Mouse (Mus musculus) small intestine, adult 2 months (tissue): ENCODE measurements around the gene Cib1. TPM values are rescaled to one million over a fixed set of nuclear protein-coding genes. Genes with fewer than 3 reads are reported as not detected.

Experiments used
- H3K27ac ChIP-seq: fragments of 200-500 bp; 2 replicates; pipeline ENCODE4 v1.5.1; 2012; ENCODE audit warnings: low read depth, low read length, control low read depth, inconsistent platforms; ENCODE audit not compliant: insufficient read depth
- H3K27me3 ChIP-seq: fragments of 200-500 bp; 2 replicates; pipeline ENCODE4 v1.6.1; 2012; ENCODE audit warnings: mild to moderate bottlenecking, moderate library complexity, low read length, inconsistent platforms; ENCODE audit not compliant: control insufficient read depth, insufficient read depth
- H3K36me3 ChIP-seq: fragments of 200-500 bp; 2 replicates; pipeline ENCODE4 v1.6.1; 2012; ENCODE audit warnings: mild to moderate bottlenecking, low read length, control low read depth, inconsistent platforms; ENCODE audit not compliant: control insufficient read depth, insufficient read depth
- H3K4me1 ChIP-seq: fragments of 200-500 bp; 2 replicates; pipeline ENCODE4 v1.6.1; 2012; ENCODE audit warnings: low read length, inconsistent platforms, mixed read lengths; ENCODE audit not compliant: control insufficient read depth, insufficient read depth, insufficient read length
- H3K4me3 ChIP-seq: fragments of 200-500 bp; 2 replicates; pipeline ENCODE4 v1.5.1; 2012; ENCODE audit warnings: low read depth, mild to moderate bottlenecking, control low read depth, inconsistent platforms, low read length, moderate library complexity
- CTCF ChIP-seq: fragments of 200-500 bp; IDR thresholded peaks from 2 replicates; pipeline ENCODE4 v1.5.1; 2012; ENCODE audit warnings: low read depth, mild to moderate bottlenecking, control low read depth, inconsistent platforms, low read length, moderate library complexity, mixed read lengths; ENCODE audit not compliant: insufficient replicate concordance, insufficient read length; ENCODE audit errors: extremely low read depth
- POLR2A ChIP-seq: fragments of 200-500 bp; IDR thresholded peaks from 2 replicates; pipeline ENCODE4 v1.6.1; 2012; ENCODE audit warnings: low read depth, mild to moderate bottlenecking, control low read depth, inconsistent platforms, low read length, moderate library complexity
- WGBS: fragments of 180-500 bp; shearing (Covaris S2); methylation state at CpG from one replicate; pipeline ENCODE4 v1.1.7; 2018; 5-methylcytosine and 5-hydroxymethylcytosine counted together
- polyA plus RNA-seq: library from polyadenylated mRNA; depleted of rRNA; stranded (reverse); fragments of >200 nt; gene quantifications from 2 replicates; pipeline ENCODE4 v1.2.3, GENCODE M21; 2012; rRNA removed

Cib1 gene
- 318 and 530 TPM in 2 replicates for polyA plus RNA-seq

DNA sequence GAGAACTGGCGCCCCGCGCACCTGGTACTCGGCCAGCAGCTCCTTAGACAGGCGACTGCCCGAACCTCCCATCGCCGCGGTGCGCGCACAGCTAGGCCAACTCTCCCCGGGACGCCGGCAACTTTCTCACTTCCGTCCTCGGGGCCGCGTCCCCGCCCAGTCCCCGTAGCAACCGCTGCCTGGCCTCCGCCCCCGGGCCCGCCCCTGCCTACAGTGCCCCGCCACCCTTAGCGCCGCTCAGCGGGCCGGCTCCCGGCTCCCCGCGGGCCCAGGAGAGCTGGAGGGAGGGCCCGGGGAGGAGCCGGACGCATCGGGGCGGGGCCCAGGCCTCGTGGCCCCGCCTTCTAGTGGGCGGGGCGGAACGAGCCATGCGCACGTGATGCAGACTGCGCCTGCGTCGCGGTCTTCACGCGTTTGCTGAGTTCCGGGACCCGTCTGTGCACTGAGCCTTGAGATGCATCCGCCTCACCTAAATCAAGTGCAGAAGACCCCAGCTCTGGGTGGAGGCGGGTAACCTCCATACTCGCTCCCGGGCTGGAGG, at the start of gene Cib1, which contains the start of gene Gdpgp1:
Gene Cib1, minus strand, starts transcription at position 325 of the 541 bp plus-strand sequence.
Gene Gdpgp1, plus strand, starts transcription at position 377 of the 541 bp plus-strand sequence.
- peak within 1 kb of the TSS; percentile 100 for H3K27ac ChIP-seq
- WGBS = under 1% methylated on average over 54 of the region's 56 CpGs
- peak; percentile 52 for TF ChIP-seq POLR2A
- TF ChIP-seq CTCF = no peak

DNA sequence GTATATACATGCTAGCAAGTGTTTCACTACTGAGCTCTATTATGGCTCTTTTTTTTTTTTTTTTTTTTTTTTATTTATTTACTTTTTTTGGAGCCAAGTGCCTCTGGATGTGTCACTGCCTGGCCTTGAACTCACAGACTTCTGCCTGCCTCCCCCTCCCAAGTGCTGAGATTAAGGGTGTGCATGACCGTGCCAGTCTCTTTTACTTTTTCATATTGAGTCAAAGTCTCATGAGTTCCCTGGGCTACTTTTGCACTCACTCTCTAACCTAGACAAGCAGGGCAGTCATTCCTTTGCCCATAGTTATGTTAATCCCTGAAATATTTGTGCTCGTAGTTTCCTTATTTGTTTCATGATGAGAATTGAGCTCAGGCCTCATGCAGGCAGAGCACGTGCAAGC, 49.0 kb upstream of the Cib1 start:
- Histone ChIP-seq H3K27ac (no peak overlapping the region), H3K4me3 (no peak overlapping the region), H3K27me3 (no peaks in the 10 kb centered on the region), H3K36me3 (peaks cover 48% of the 10 kb centered on the region), H3K4me1 (peaks cover 9% of the 10 kb centered on the region; the same call in 1 of the 2 replicates)
- TF ChIP-seq CTCF = no peak
- TF ChIP-seq POLR2A = no peak
- 88% methylated on average over 3 of the region's 3 CpGs for WGBS

More for the DNA sequence above, at the start of gene Cib1, which contains the start of gene Gdpgp1:
- Histone ChIP-seq H3K4me3 (peak within 1 kb of the TSS; percentile 83), H3K4me1 (peaks cover 5% of the 10 kb centered on the region; the same call in 1 of the 2 replicates), H3K27me3 (no peaks in the 10 kb centered on the region), H3K36me3 (peaks cover 18% of the 10 kb centered on the region)

DNA sequence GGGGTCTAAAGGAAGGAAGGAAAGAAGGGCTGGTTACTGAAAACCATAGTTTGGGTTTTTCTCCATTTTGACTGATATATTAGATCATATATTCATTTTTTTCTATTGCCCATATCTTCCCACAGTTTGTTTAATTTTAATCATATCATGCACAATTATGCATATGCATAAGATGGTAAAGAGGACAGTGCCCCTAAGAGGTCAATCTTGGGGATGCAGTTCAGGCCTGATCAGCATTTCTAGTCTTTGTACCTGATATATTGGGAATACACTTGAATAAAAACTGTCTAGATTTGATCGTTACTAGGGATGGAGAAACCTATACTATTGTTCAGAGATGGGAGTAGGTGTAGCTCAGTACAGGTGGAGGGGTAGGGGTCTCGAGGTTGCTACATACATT, 48.4 kb upstream of the Cib1 start:
- H3K27ac ChIP-seq = no peak overlapping the region
- TF ChIP-seq CTCF (no peak), POLR2A (no peak)
- WGBS = 95% methylated on average over 2 of the region's 2 CpGs
- no peak overlapping the region for H3K4me3 ChIP-seq
- peaks cover 9% of the 10 kb centered on the region; the same call in 1 of the 2 replicates for H3K4me1 ChIP-seq
- no peaks in the 10 kb centered on the region for H3K27me3 ChIP-seq
- peaks cover 49% of the 10 kb centered on the region for H3K36me3 ChIP-seq

DNA sequence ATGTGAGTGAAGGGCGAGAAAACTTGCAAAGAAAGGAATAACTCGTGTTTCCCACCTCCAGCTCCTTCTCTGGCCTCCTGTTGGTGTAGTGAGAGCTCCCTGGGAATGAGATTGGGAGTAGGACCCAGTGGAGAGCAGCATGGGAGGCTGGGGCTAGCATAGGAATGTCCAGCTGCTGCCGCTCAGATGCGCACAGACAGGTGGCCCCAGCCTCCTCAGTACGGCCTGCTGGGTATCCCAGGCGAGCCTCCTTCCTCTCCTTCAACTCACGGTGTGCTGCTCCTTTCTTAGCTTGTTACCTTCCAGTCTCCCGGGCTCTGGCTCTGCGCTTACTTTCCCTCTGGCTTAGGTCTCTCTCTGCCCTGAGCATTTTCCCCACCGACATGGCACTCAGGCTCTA, 47.4 kb upstream of the Cib1 start:
- WGBS = 93% methylated on average over 10 of the region's 10 CpGs
- peaks cover 9% of the 10 kb centered on the region; the same call in 1 of the 2 replicates for H3K4me1 ChIP-seq
- peaks cover 46% of the 10 kb centered on the region for H3K36me3 ChIP-seq
- H3K27ac ChIP-seq = no peak overlapping the region
- H3K27me3 ChIP-seq = no peaks in the 10 kb centered on the region
- TF ChIP-seq CTCF (no peak), POLR2A (no peak)
- no peak overlapping the region for H3K4me3 ChIP-seq

DNA sequence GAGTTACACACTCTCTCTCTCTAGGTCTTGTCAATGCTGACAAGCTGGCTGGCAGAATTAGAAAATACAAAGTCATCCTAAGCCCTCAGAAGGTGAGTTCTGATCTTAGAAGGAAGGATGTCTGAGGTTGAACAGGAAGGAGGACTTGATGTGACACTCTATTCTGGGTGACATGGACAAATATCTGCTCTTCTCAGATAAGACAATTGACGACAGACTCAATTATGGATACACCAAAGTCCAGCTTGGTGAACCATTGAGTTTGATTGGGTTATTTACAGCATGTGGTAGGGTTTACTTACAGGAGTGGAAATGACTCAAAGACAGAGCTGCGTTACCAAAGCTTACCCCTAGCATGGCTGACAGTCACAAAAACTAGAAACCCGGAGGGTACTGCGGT, 43.8 kb upstream of the Cib1 start:
- WGBS = 78% methylated on average over 4 of the region's 4 CpGs
- Histone ChIP-seq H3K36me3 (peaks cover 41% of the 10 kb centered on the region), H3K4me3 (no peak overlapping the region), H3K4me1 (peaks cover under 1% of the 10 kb centered on the region; the same call in 1 of the 2 replicates), H3K27me3 (no peaks in the 10 kb centered on the region), H3K27ac (peak overlapping the region; percentile 43; the same call in 1 of the 2 replicates)
- TF ChIP-seq POLR2A (no peak), CTCF (no peak)

DNA sequence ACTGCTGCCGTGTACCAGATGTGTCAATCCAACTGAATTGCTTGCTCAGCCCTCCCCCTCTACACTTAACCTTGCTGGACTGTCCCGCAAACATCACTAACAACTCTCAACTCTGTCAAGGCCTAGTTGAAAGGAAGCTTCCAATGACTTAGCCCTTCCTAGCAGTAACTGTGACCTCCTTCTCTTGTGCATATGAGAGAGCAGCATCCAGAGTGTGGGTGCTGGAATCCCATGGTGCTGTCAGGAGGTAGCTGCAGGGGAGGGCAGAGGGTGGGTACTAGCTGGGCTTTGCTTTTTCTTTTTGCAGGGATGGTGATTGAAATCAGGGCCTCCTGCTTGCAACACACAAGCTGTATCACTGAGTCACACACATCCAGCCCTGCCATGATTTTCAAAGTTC, 40.8 kb upstream of the Cib1 start:
- TF ChIP-seq CTCF (no peak), POLR2A (no peak)
- WGBS = 79% methylated on average over 2 of the region's 2 CpGs

DNA sequence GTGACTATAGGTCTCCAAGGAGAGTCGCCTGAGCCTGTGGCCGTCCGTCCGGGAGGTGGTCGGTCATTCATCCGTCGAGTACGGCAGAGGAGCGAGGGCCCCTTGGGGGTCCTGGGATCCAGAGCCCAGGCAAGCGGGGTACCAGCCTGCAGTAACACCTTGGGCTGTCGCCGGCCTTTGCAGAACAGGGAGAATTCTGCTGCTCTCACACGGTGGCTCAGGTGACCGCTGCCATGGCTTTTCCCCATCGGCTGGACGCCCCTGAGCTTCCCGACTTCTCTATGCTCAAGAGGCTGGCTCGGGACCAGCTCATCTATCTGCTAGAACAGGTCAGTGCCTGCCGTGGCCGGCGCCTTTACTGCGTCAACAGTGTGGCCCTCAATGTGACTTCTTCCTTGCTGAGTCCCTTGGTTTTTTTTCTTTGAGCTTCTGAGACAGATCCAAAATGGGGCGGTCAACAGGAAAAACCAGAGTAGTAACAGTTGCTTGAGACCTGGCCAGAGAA, 37.2 kb upstream of the Cib1 start:
- peaks cover 9% of the 10 kb centered on the region; the same call in 1 of the 2 replicates for H3K4me1 ChIP-seq
- no peaks in the 10 kb centered on the region for H3K27me3 ChIP-seq
- peak overlapping the region; percentile 50 for H3K27ac ChIP-seq
- under 1% methylated on average over 23 of the region's 23 CpGs for WGBS
- peaks cover 19% of the 10 kb centered on the region for H3K36me3 ChIP-seq
- TF ChIP-seq CTCF (no peak), POLR2A (no peak)
- H3K4me3 ChIP-seq = peak overlapping the region; percentile 74

More for the DNA sequence above, 40.8 kb upstream of the Cib1 start:
- H3K4me1 ChIP-seq = peaks cover 7% of the 10 kb centered on the region; the same call in 1 of the 2 replicates
- no peak overlapping the region for H3K27ac ChIP-seq
- H3K4me3 ChIP-seq = no peak overlapping the region
- peaks cover 24% of the 10 kb centered on the region for H3K36me3 ChIP-seq
- H3K27me3 ChIP-seq = no peaks in the 10 kb centered on the region
